Mouse (Mus musculus) Muller cell, postnatal 12 days (primary cell): ENCODE data around the gene Clip3.

Source experiments
- DNase-seq: peaks from one replicate; pipeline ENCODE4 v3.0.0-alpha.2; 2015; ENCODE audit errors: inconsistent ontology term

Clip3 gene

GRCm38 (mm10) chr7:30295103-30295502 is 3.6 kb downstream of the Clip3 start:
- peak; percentile 75 for DNase-seq

DNA sequence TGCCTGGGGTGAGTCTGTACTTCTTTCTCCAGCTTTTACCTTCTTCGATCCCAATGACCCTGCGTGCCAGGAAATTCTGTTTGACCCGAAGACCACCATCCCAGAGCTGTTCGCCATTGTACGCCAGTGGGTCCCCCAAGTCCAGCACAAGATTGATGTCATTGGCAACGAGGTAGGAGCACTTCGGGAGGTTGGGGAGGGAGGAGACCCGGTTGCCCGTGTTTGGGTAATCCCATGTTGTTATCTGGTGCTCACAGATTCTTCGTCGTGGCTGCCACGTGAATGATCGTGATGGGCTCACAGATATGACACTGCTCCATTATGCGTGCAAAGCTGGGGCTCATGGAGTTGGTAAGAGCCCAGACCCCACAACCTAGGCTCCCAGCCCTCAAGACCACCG is 5.3 kb downstream of the Clip3 start:
- DNase-seq, result no peak

DNA sequence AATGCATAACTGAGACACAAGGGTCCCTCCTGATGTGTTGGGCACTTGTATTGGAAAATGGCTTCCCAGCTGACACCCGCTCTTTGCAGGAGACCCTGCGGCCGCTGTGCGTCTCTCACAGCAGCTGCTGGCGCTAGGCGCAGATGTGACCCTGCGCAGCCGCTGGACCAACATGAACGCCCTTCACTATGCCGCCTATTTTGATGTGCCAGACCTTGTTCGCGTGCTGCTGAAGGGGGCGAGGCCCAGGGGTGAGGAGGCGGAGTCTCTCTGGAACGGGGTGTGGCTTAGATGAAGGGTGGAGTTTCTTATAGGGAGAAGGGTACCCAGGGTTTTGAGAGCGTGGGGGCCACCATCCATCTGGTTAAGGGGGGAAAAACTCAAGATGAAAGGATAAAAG is 5.7 kb downstream of the Clip3 start:
- no peak for DNase-seq

DNA sequence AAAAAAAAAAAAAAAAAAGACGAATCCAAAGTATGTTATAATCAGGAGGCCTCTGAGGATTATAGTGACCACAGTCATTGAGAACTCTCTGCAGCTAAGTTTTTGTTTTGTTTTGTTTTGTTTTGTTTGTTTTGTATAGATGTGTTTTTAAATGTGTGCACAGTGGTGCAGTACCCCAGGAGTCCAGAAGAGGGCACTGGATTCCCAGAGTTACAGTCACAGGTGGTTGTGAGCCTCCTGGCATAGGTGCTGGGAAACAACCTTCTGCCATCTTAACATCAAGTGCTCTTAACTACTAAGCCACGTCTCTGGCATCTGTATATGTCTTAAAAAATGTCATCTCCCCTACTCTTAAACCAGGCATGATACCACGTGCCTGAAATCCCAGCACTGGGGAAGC is 9.4 kb downstream of the Clip3 start:
- DNase-seq, result no peak

DNA sequence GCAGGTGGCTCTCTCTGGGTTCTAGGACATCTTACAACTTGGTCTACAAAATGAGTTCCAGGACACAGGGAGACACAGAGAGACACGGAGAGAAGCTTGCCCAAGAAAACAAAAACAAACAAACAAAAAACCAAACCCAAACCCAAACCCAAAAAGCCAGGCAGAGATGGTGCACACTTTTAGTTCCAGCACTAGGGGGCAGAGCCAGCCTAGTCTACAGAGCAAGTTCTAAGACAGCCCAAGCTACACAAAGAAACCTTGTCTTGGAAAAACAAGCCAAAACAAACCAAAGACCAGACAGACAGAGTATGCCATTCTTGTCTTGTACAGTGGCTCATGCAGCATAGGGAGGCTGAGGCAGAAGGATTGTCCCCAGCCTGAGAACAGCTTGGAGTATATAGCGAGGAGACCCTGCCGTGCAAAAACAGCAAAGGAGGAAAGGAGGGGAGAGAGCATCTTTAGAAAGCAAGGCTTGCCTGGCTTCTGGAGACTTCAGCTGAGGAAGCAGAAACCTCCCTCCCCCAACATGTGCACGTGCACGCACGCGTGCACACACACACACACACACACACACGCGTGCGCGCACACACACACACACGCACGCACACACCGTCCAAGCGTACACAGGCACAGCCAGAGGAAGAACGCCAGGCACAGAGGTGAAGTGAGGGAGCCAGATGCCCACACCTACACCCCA is 14.7 kb downstream of the Clip3 start:
- DNase-seq, result no peak

DNA sequence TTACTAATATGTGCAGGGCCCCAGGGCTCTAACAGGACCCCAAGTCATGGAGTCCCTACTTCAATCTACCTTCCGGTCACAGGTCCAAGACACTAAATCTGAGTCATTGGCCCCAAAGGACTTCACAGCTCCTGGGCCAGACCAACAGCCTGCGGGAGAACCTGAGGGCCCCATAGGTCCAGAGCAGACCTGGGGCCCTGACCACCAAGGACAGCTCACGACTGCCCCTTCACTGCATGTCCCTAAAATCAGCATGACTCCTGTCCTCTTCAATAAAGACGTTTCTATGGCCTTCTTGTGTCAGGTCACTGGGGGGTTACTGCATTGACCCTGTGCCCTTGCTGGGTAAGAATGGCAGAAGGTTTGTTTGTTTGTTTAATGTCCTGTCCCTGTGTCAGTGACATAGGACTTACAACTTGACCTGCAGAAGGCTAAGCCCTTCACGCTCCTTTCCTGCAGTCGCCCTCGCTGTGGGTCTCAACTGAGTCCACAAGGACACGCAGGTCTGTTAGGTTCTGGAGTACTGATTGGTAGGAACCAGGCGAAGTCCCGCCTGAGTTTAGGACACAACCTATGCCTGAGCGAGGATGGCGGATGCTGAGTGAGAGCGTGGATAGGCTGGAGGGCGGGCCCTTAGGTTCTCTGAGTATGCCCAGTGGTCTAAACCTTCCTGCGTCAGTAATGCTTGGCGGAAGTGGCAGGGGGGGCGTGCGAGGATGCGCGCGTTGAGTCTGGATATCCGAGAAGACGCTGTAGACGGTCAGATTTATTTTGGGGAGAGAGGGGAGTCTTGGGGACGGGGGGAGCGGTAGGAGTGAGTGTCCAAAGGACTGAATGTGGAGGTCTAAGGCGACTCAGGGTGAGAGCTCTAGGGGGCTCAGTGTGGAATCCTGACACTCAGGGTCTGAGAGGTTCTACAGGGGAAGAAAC is 16.8 kb downstream of the Clip3 start, which contains the start of gene Alkbh6:
Gene Alkbh6 (plus strand): TSS at position 642 of the 930 bp plus-strand sequence.
- peak; percentile 95 for DNase-seq

GRCm38 (mm10) chr7:30309395-30310129 is 18.0 kb downstream of the Clip3 start:
- no peak for DNase-seq

GRCm38 (mm10) chr7:30310136-30310535 is 18.6 kb downstream of the Clip3 start:
- no peak for DNase-seq

GRCm38 (mm10) chr7:30313666-30314320 is 22.3 kb downstream of the Clip3 start:
- no peak for DNase-seq

- DNase-seq, result no peak
Observed at GRCm38 (mm10) chr7:30314721-30315155, 23.2 kb downstream of the Clip3 start, which contains the start of gene Syne4. TSS of gene Syne4 (plus strand) at chr7:30314807.

GRCm38 (mm10) chr7:30315559-30316529 is 24.3 kb downstream of the Clip3 start:
- DNase-seq, result no peak

- DNase-seq, result no peak
Observed at GRCm38 (mm10) chr7:30318142-30318541, 26.6 kb downstream of the Clip3 start.

DNA sequence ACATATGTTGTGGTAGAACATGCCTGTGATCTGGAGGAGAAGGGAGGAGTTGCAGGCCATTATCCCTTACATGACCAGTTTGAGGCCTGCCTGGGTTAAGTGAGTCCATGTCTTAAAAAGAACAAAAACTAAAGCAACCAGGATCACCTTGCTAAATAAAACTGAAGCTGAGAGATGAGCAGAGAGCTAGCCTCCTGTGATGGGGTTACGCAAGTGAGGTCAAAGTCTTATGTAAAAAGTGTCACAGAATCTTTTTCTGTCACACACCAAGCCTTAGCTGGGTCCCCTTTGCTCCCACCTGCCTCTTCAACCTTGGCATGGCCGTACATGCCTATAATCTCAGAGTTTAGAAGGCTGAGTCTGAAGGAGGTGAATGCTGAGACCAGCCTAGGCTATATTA is 29.4 kb downstream of the Clip3 start:
- no peak for DNase-seq

DNA sequence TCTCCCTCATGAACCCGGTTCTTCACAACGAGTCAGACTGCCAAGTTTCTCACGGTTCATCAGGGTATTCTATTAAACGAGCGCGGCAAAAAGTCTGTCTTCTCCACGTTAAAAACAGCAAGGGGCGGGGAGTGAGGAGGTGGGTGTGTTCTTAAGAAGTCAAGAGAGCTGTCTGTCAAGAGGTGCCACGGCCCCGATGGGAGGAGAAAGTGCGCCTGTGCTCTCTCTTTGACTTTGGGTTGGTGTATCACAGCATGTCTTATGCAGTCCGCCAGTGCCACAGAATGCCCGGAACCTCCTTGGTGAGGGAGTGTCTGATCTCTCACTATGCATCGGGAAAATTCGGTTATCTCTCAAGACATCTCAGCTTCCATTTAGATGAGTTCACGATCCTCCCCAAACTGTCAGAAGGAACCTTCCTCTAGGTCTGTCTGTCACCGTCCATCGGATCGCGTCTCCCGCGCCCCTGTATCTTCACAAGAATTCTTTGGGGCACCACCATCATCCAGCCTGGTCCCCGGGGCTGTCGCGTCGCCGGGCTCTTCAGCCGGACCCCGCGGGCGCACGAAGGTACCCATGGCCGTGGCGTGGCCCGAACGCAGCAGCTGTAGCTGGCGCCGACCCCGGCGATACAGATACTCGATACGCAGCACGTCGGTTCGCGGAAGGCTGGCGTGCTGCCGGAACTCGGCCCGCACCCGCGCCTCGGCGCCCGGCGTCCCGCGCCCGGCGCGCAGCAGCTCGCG is 30.2 kb downstream of the Clip3 start, which contains the start of gene E130208F15Rik:
Gene E130208F15Rik (plus strand): TSS at position 202 of the 746 bp plus-strand sequence.
- peak; percentile 83 for DNase-seq

- peak; percentile 95 for DNase-seq
Observed at GRCm38 (mm10) chr7:30322285-30322667, 30.7 kb downstream of the Clip3 start.

- DNase-seq, result no peak
Observed at GRCm38 (mm10) chr7:30322865-30323264, 31.3 kb downstream of the Clip3 start.

DNA sequence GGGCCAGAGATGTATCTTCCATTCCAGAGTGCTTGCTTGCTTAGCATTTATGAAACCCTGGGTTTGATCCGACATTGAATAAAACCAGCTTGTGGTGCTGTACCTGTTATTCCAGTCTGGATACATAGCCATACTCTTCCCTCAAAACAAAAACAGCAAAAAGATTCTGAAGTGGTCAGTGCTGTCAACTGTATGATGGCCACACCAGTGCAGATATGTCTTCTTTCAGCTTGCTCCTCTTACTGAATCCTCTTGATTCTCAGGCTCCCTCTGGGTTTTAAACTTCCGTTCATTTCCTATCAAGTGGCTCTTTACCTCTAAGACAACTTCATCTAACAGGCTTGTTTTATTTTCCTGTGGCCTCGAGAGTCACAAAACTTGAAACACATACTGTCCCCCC is 32.3 kb downstream of the Clip3 start, which contains the start of gene Sdhaf1:
Gene Sdhaf1 (minus strand): TSS at position 101 of the 400 bp plus-strand sequence.
- no peak for DNase-seq

DNA sequence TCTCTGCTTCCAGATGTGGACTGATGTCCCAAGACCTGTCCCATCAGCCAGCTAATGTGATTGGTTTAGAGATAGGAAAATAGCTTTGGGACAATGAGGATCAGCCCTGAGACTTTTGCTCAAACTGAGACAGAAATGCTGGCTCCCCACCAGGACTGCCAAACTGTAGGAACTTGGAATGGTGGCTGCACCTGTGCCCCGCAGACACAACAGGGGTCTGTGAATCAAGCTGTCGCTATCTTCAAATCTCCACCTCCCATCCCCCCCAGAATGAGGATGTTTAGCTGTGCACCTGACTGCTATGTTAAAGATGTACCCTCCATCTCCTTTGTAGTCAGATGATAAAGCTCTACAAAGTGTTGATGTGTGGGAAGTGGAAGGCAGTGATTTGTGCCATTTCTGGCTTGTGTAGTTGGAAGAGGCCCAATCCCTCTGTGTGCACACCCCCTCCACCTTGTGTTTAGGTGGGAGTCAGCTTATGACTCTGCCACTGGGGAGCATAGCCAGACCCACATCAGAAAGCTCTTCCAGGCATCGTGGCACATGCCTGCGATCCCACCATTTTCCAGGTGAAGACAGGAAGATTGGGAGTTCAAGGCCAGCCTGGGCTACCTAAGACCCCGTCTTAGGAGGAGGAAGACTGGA is 32.9 kb downstream of the Clip3 start:
- DNase-seq, result no peak

GRCm38 (mm10) chr7:30325364-30325763 is 33.8 kb downstream of the Clip3 start:
- no peak for DNase-seq
